Mouse (Mus musculus): ENCODE results near the gene H2-Ab1. TPM values are rescaled to one million over a fixed set of nuclear protein-coding genes. Genes with fewer than 3 reads are reported as not detected.
"Not testable (repeated sequence)": the region's sequence is repeated elsewhere in the genome, so short reads cannot be mapped to it uniquely, and the experiment has no call there.

The H2-Ab1 gene
- polyA plus RNA-seq, 2 experiments from 2014 or later = 3.7 to 69.9 TPM

DNA sequence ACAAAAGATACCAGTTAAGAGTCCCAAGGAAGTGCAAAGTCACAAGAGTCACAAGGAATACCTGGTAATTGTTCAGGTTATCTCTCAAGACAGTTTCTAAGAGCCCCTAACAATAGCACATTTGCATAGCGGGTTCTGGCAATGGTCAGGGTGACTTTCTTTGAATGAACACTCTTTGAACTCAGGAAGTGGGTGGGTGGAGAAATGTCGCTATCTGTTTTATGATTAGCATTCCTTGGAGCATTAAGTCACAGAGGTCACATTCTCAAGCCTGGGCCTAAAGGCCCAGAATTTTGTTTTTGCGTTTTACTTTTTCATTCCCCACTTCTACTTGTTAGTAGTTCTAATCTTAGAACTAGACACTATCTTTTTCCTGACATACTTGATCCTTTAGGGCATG is 53.0 kb downstream of the H2-Ab1 start:
- ATAC-seq = not testable (repeated sequence)

DNA sequence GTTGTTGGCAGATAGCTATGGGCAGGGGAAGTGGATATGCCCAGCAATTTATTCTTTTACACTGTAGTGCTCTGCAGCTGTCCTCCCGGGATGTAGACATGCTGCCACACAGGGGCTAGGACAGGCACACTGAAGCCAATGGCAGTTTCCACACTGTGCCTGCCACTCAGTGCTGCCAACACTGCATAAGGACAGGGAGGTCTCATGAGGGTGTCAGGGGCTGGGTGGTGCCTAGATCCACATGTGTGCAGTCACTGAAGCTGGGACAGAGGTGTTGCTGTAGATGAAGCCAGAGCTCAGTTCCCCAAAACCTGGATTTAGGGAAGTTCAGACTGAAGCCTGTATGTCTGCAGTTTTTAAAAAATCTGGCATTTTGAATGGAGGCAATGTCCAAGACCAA is 54.7 kb downstream of the H2-Ab1 start:
- no peak for ATAC-seq

DNA sequence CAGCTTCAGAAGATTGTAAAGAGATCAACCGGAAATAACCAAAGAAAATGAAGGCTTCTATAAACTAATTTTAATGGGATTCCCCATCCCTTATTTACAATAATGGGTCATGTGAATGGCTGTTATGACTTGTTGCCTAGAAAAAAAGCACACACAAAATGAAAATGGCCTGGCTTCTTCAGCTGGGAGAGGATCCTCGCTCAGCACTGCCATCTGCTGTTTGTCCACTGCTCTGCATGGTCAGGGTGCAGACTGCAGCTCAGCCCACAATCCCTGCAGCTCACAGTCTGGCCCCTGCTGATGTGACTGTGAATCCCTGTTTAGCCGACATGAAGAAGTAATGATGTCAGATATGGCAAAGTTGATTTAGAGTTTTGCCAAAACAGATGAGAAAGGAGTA is 55.9 kb downstream of the H2-Ab1 start:
- peak; percentile 52 for ATAC-seq

- no peak for ATAC-seq
Measured at GRCm38 (mm10) chr17:34314286-34314685, 56.8 kb downstream of the H2-Ab1 start.

DNA sequence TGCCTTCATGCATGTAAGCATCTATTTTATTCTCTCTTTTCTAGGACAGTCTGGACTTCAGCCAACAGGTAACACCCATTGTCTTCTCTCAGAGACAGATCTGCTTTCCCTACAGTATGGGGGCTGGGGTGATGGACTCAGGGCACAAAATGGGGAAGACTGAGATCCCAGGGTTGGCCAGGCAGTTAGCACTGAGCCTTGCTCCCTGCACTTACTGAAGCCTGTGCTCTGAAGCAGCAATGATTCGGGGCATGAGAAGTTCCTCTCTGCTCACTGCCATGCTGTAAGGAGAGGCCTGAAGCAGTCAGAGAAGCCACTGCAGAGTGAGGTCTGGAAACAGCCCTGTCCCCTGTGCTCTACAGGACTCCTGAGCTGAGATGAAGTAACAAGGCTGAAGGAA is 58.0 kb downstream of the H2-Ab1 start:
- no peak for ATAC-seq

DNA sequence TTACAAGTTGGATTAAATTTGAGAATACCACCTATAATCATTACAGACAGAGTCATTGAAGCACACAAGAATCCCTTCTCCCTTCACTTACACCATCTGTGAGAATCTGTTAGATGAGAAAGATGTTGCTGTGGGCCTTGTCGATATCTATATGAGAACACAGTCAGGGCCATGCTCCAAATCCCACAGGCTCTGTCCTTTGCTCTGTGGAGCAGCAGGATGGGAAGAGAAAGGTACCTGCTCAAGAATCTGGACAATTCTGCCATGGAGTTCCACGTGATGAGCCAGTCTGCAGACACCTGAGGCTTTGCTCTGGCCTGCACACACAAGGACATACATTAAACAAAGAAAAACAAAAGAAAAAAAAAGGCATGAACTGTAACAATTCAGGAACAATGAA is 59.2 kb downstream of the H2-Ab1 start:
- ATAC-seq = no peak

- ATAC-seq = no peak
Measured at GRCm38 (mm10) chr17:34317275-34317674, 59.8 kb downstream of the H2-Ab1 start.

Other genes with a start within 250 kb of the H2-Ab1 start
- 1 to 10 TPM; 2.2 to 3.4 TPM for gene Ring1, start 233.0 kb upstream of the H2-Ab1 start, polyA plus RNA-seq (2017; shearing (Covaris generic))
- 10 to 100 TPM; 29.3 to 35.2 TPM for gene H2-Ke6, start 229.6 kb upstream of the H2-Ab1 start, polyA plus RNA-seq (2017; shearing (Covaris generic))
- 10 to 100 TPM; 34.6 to 49.4 TPM for gene Slc39a7, start 226.0 kb upstream of the H2-Ab1 start, polyA plus RNA-seq (2017; shearing (Covaris generic))
- 1 to 10 TPM; 7.2 to 9.0 TPM for gene Rxrb, start 225.9 kb upstream of the H2-Ab1 start, polyA plus RNA-seq (2017; shearing (Covaris generic))
- gene Col11a2, start 218.3 kb upstream of the H2-Ab1 start, polyA plus RNA-seq (2017; shearing (Covaris generic)) = under 1 TPM; 0.07 to 0.20 TPM
- gene H2-Oa, start 165.3 kb upstream of the H2-Ab1 start, polyA plus RNA-seq (2017; shearing (Covaris generic)) = 10 to 100 TPM; 42.9 to 45.4 TPM
- gene H2-DMa, start 138.1 kb upstream of the H2-Ab1 start, polyA plus RNA-seq (2017; shearing (Covaris generic)) = 100 to 1,000 TPM; 152 to 211 TPM
- gene Brd2, start 135.1 kb upstream of the H2-Ab1 start, polyA plus RNA-seq (2017; shearing (Covaris generic)) = 100 to 1,000 TPM in 1 of 2 experiments, 10 to 100 TPM in 1; 99.8 to 116 TPM
- 10 to 100 TPM in 1 of 2 experiments, 1 to 10 TPM in 1; 4.8 to 19.7 TPM for gene H2-DMb2, start 114.4 kb upstream of the H2-Ab1 start, polyA plus RNA-seq (2017; shearing (Covaris generic))
- gene H2-DMb1, start 104.6 kb upstream of the H2-Ab1 start, polyA plus RNA-seq (2017; shearing (Covaris generic)) = 1 to 10 TPM; 1.9 to 3.7 TPM
- 100 to 1,000 TPM; 134 to 207 TPM for gene Tap1, start 70.1 kb upstream of the H2-Ab1 start, polyA plus RNA-seq (2017; shearing (Covaris generic))
- gene Psmb9, start 69.9 kb upstream of the H2-Ab1 start, polyA plus RNA-seq (2017; shearing (Covaris generic)) = 100 to 1,000 TPM; 320 to 348 TPM
- gene Psmb8, start 60.0 kb upstream of the H2-Ab1 start, polyA plus RNA-seq (2017; shearing (Covaris generic)) = 1,000 to 10,000 TPM in 1 of 2 experiments, 100 to 1,000 TPM in 1; 892 to 1,228 TPM
- 100 to 1,000 TPM in 1 of 2 experiments, 10 to 100 TPM in 1; 68.0 to 148 TPM for gene Tap2, start 54.2 kb upstream of the H2-Ab1 start, polyA plus RNA-seq (2017; shearing (Covaris generic))
- 10 to 100 TPM; 57.3 to 70.9 TPM for gene H2-Ob, start 18.8 kb upstream of the H2-Ab1 start, polyA plus RNA-seq (2017; shearing (Covaris generic))
- 10 to 100 TPM in 1 of 2 experiments, 1 to 10 TPM in 1; 4.0 to 79.3 TPM for gene H2-Aa, start 30.1 kb downstream of the H2-Ab1 start, polyA plus RNA-seq (2017; shearing (Covaris generic))
- gene H2-Eb1, start 48.2 kb downstream of the H2-Ab1 start, polyA plus RNA-seq (2017; shearing (Covaris generic)) = 10 to 100 TPM in 1 of 2 experiments, 1 to 10 TPM in 1; 5.2 to 64.7 TPM
- gene H2-Eb2, start 68.0 kb downstream of the H2-Ab1 start, polyA plus RNA-seq (2017; shearing (Covaris generic)) = under 1 TPM; 0.13 to 0.36 TPM
- gene Btnl2, start 97.1 kb downstream of the H2-Ab1 start, polyA plus RNA-seq (2017; shearing (Covaris generic)) = under 1 TPM; 0.17 to 0.42 TPM
- not detected for gene Btnl1, start 119.4 kb downstream of the H2-Ab1 start, polyA plus RNA-seq (2017; shearing (Covaris generic))
- gene BC051142, start 141.1 kb downstream of the H2-Ab1 start, polyA plus RNA-seq (2017; shearing (Covaris generic)) = 1 to 10 TPM in 1 of 2 experiments, not detected in 1; 2.3 TPM
- not detected for gene Btnl4, start 219.6 kb downstream of the H2-Ab1 start, polyA plus RNA-seq (2017; shearing (Covaris generic))